Mouse (Mus musculus) MEL (cell line): ENCODE results near the gene Dock3. TPM values are rescaled to one million over a fixed set of nuclear protein-coding genes. Genes with fewer than 3 reads are reported as not detected.

Source experiments
- DNase-seq: peaks from one replicate; pipeline ENCODE4 v3.0.0; 2011; ENCODE audit warnings: low read depth, low spot score
- H3K27ac ChIP-seq: 2 replicates; pipeline ENCODE4 v1.5.1; 2012; ENCODE audit warnings: low read depth, mild to moderate bottlenecking, control low read depth, low read length, moderate library complexity; ENCODE audit not compliant: control insufficient read depth
- H3K27me3 ChIP-seq, 2 experiments: fragments of 150-350 bp in 1 of 2; sonication (generic) in 1 of 2; 2 replicates each; pipeline ENCODE4 v1.6.1; 2012; ENCODE audit warnings: low read length in 2 of 2, mild to moderate bottlenecking in 2 of 2, improper control_type of control experiment in 1 of 2, moderate library complexity in 1 of 2; ENCODE audit not compliant: insufficient read depth in 2 of 2, control insufficient read depth in 1 of 2
- H3K36me3 ChIP-seq, 2 experiments: 2 replicates each; pipeline ENCODE4 v1.6.1; 2012 to 2014; ENCODE audit warnings: low read length in 2 of 2, improper control_type of control experiment in 1 of 2, inconsistent platforms in 1 of 2, mild to moderate bottlenecking in 1 of 2; ENCODE audit not compliant: insufficient read depth in 2 of 2, control insufficient read depth in 1 of 2
- H3K4me1 ChIP-seq, 2 experiments: fragments of 150-350 bp in 1 of 2; sonication (generic) in 1 of 2; 2 replicates each; pipeline ENCODE4 v1.6.1; 2012; ENCODE audit warnings: low read length in 2 of 2, improper control_type of control experiment in 1 of 2, mild to moderate bottlenecking in 1 of 2; ENCODE audit not compliant: insufficient read depth in 2 of 2, control insufficient read depth in 1 of 2
- H3K4me3 ChIP-seq, 2 experiments: fragments of 150-350 bp in 1 of 2; sonication (generic) in 1 of 2; 2 replicates each; pipeline ENCODE4 v1.5.1; 2012; ENCODE audit warnings: low read depth in 2 of 2, low read length in 2 of 2, mild to moderate bottlenecking in 2 of 2, moderate library complexity in 2 of 2, control low read depth in 1 of 2, improper control_type of control experiment in 1 of 2; ENCODE audit not compliant: control insufficient read depth in 1 of 2, insufficient read depth in 1 of 2
- H3K79me2 ChIP-seq: 2 replicates; pipeline ENCODE4 v1.6.1; 2012; ENCODE audit warnings: mild to moderate bottlenecking, low read length, moderate library complexity; ENCODE audit not compliant: control insufficient read depth, poor library complexity, insufficient read depth
- H3K9ac ChIP-seq: 2 replicates; pipeline ENCODE4 v1.6.1; 2012; ENCODE audit warnings: low read depth, mild to moderate bottlenecking, control low read depth, low read length, moderate library complexity; ENCODE audit not compliant: control insufficient read depth, poor library complexity, severe bottlenecking
- H3K9me3 ChIP-seq: fragments of 150-350 bp; sonication (generic); replicated peaks from 2 replicates; pipeline ENCODE4 v1.6.1; 2012; ENCODE audit warnings: mild to moderate bottlenecking, low read length, improper control_type of control experiment, moderate library complexity; ENCODE audit not compliant: insufficient read depth
- BHLHE40 ChIP-seq: IDR thresholded peaks from 2 replicates; pipeline ENCODE4 v1.6.1; 2012; ENCODE audit warnings: low read depth, mild to moderate bottlenecking, inconsistent platforms, low read length, improper control_type of control experiment, borderline replicate concordance
- CHD1 ChIP-seq: IDR thresholded peaks from 2 replicates; pipeline ENCODE4 v1.6.1; 2012; ENCODE audit warnings: low read depth, mild to moderate bottlenecking, inconsistent platforms, low read length, improper control_type of control experiment
- CHD2 ChIP-seq: IDR thresholded peaks from 2 replicates; pipeline ENCODE4 v1.6.1; 2011; ENCODE audit warnings: low read length, improper control_type of control experiment
- E2F4 ChIP-seq: IDR thresholded peaks from 2 replicates; pipeline ENCODE4 v1.6.1; 2011; ENCODE audit warnings: low read depth, low read length, improper control_type of control experiment, borderline replicate concordance
- ELF1 ChIP-seq: IDR thresholded peaks from 2 replicates; pipeline ENCODE4 v1.6.1; 2014; ENCODE audit warnings: low read depth, mild to moderate bottlenecking, inconsistent platforms, low read length, improper control_type of control experiment, moderate library complexity
- EP300 ChIP-seq, 2 experiments: IDR thresholded peaks; 2 replicates each; pipeline ENCODE4 v1.6.1; 2011; ENCODE audit warnings: improper control_type of control experiment in 2 of 2, low read length in 2 of 2, low read depth in 1 of 2, mild to moderate bottlenecking in 1 of 2
- GATA1 ChIP-seq: IDR thresholded peaks from 2 replicates; pipeline ENCODE4 v1.6.1; 2011; ENCODE audit warnings: low read depth, low read length, improper control_type of control experiment
- HCFC1 ChIP-seq: IDR thresholded peaks from 2 replicates; pipeline ENCODE4 v1.6.1; 2012; ENCODE audit warnings: low read depth, mild to moderate bottlenecking, inconsistent platforms, low read length, improper control_type of control experiment, moderate library complexity
- KAT2A ChIP-seq: conservative IDR thresholded peaks from 2 replicates; pipeline ENCODE4 v1.6.1; 2012; ENCODE audit warnings: low read depth, low read length, improper control_type of control experiment, inconsistent platforms
- MAX ChIP-seq: IDR thresholded peaks from 2 replicates; pipeline ENCODE4 v1.6.1; 2011; ENCODE audit warnings: low read length, improper control_type of control experiment
- MXI1 ChIP-seq: IDR thresholded peaks from 2 replicates; pipeline ENCODE4 v1.6.1; 2011; ENCODE audit warnings: mild to moderate bottlenecking, low read depth, low read length, improper control_type of control experiment
- MYB ChIP-seq: IDR thresholded peaks from 2 replicates; pipeline ENCODE4 v1.6.1; 2011; ENCODE audit warnings: mild to moderate bottlenecking, low read depth, low read length, improper control_type of control experiment
- NELFE ChIP-seq: IDR thresholded peaks from 2 replicates; pipeline ENCODE4 v1.6.1; 2011; ENCODE audit warnings: low read depth, low read length, improper control_type of control experiment
- NRF1 ChIP-seq: IDR thresholded peaks from 2 replicates; pipeline ENCODE4 v1.6.1; 2014; ENCODE audit warnings: low read depth, mild to moderate bottlenecking, inconsistent platforms, low read length, improper control_type of control experiment, moderate library complexity; ENCODE audit not compliant: poor library complexity, insufficient read depth, severe bottlenecking
- POLR2A ChIP-seq, 2 experiments: IDR thresholded peaks; 2 replicates each; pipeline ENCODE4 v1.6.1; 2011 to 2012; ENCODE audit warnings: low read length in 2 of 2, mild to moderate bottlenecking in 2 of 2, control low read depth in 1 of 2, improper control_type of control experiment in 1 of 2, low read depth in 1 of 2, moderate library complexity in 1 of 2; ENCODE audit not compliant: control insufficient read depth in 1 of 2, insufficient read depth in 1 of 2, poor library complexity in 1 of 2
- POLR2AphosphoS2 ChIP-seq: IDR thresholded peaks from 2 replicates; pipeline ENCODE4 v1.6.1; 2011; ENCODE audit warnings: low read length, improper control_type of control experiment
- POLR2AphosphoS5 ChIP-seq: IDR thresholded peaks from 2 replicates; pipeline ENCODE4 v1.6.1; 2012; ENCODE audit warnings: low read depth, borderline replicate concordance, mild to moderate bottlenecking, inconsistent platforms, low read length, moderate library complexity, mixed read lengths
- RAD21 ChIP-seq: IDR thresholded peaks from 2 replicates; pipeline ENCODE4 v1.6.1; 2011; ENCODE audit warnings: mild to moderate bottlenecking, low read depth, low read length, improper control_type of control experiment
- RCOR1 ChIP-seq: IDR thresholded peaks from 2 replicates; pipeline ENCODE4 v1.6.1; 2012; ENCODE audit warnings: low read depth, mild to moderate bottlenecking, inconsistent platforms, low read length, improper control_type of control experiment
- SIN3A ChIP-seq: IDR thresholded peaks from 2 replicates; pipeline ENCODE4 v1.6.1; 2012; ENCODE audit warnings: low read length, improper control_type of control experiment, inconsistent platforms
- SMC3 ChIP-seq: IDR thresholded peaks from 2 replicates; pipeline ENCODE4 v1.6.1; 2011; ENCODE audit warnings: low read depth, low read length, improper control_type of control experiment
- TCF12 ChIP-seq: IDR thresholded peaks from 2 replicates; pipeline ENCODE4 v1.6.1; 2014; ENCODE audit warnings: low read depth, mild to moderate bottlenecking, inconsistent platforms, low read length, improper control_type of control experiment, moderate library complexity
- UBTF ChIP-seq: IDR thresholded peaks from 2 replicates; pipeline ENCODE4 v1.6.1; 2012; ENCODE audit warnings: low read depth, mild to moderate bottlenecking, inconsistent platforms, low read length, improper control_type of control experiment, moderate library complexity, borderline replicate concordance; ENCODE audit not compliant: insufficient read depth
- USF1 ChIP-seq: IDR thresholded peaks from 2 replicates; pipeline ENCODE4 v1.6.1; 2014; ENCODE audit warnings: low read depth, mild to moderate bottlenecking, inconsistent platforms, low read length, improper control_type of control experiment, moderate library complexity
- USF2 ChIP-seq, 2 experiments: IDR thresholded peaks; 2 replicates each; pipeline ENCODE4 v1.6.1; 2011 to 2012; ENCODE audit warnings: improper control_type of control experiment in 2 of 2, low read length in 2 of 2, borderline replicate concordance in 1 of 2, inconsistent platforms in 1 of 2, low read depth in 1 of 2, mild to moderate bottlenecking in 1 of 2; ENCODE audit not compliant: insufficient read depth in 1 of 2
- ZC3H11A ChIP-seq: IDR thresholded peaks from 2 replicates; pipeline ENCODE4 v1.6.1; 2012; ENCODE audit warnings: low read depth, mild to moderate bottlenecking, inconsistent platforms, low read length, improper control_type of control experiment
- ZKSCAN1 ChIP-seq: IDR thresholded peaks from 2 replicates; pipeline ENCODE4 v1.6.1; 2012; ENCODE audit warnings: low read depth, mild to moderate bottlenecking, inconsistent platforms, low read length, improper control_type of control experiment, moderate library complexity
- ZMIZ1 ChIP-seq: IDR thresholded peaks from 2 replicates; pipeline ENCODE4 v1.6.1; 2012; ENCODE audit warnings: low read depth, mild to moderate bottlenecking, inconsistent platforms, low read length, improper control_type of control experiment, moderate library complexity
- ZNF384 ChIP-seq: IDR thresholded peaks from 2 replicates; pipeline ENCODE4 v1.6.1; 2012; ENCODE audit warnings: low read depth, mild to moderate bottlenecking, inconsistent platforms, low read length, improper control_type of control experiment
- polyA plus RNA-seq, 2 experiments: library from polyadenylated mRNA; stranded (reverse) in 1 of 2; unstranded in 1 of 2; fragments of >175 nt in 1 of 2; fragments of >200 nt in 1 of 2; gene quantifications; 2 replicates each; pipeline versions ENCODE4 v1.2.1 to v1.2.4; 2012; ENCODE audit warnings: low replicate concordance in 2 of 2, low read depth in 1 of 2; ENCODE audit not compliant: insufficient read length in 2 of 2, insufficient read depth in 1 of 2, missing spikeins in 1 of 2
- total RNA-seq: library from RNA; depleted of rRNA; stranded (reverse); fragments of 300-350 nt; gene quantifications from 2 replicates; pipeline ENCODE4 v1.2.3, GENCODE M21; 2012

The Dock3 gene
- total and polyA plus RNA-seq, 3 experiments: 0.03 to 0.08 TPM; not detected in 1

DNA sequence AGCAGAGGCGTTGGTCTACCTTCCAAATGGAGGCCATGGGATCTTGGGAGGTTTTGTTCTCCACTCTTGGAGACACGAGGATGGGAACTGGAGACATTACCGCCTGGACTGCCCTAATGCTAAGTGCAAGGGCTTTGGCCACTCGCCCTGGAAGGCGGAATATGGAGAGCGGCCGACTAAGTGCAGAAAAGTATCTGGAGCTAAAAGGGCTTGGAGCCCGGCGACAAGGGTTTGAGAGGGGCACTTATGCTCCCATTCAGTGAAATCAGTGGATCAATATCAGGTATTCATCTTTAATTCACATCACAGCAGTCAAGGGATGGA is 339.2 kb downstream of the Dock3 start:
- TF ChIP-seq ZC3H11A: no peak
- no peak for TF ChIP-seq RCOR1
- TF ChIP-seq POLR2AphosphoS5: 0 out of 2 replicates have a peak, but pooled peaks have one; percentile 23
- TF ChIP-seq ELF1: no peak
- H3K36me3 ChIP-seq: peaks cover 3 to 26% of the 10 kb centered on the region in 2 experiments
- H3K4me1 ChIP-seq: peaks cover 6 to 24% of the 10 kb centered on the region in 2 experiments; a peak in 3 of 4 replicates
- H3K9ac ChIP-seq: peak overlapping the region; percentile 81
- H3K9me3 ChIP-seq: no peaks in the 10 kb centered on the region
- H3K4me3 ChIP-seq: peak overlapping the region; percentile 67 to 89
- peak overlapping the region; percentile 86 for H3K27ac ChIP-seq
- peaks cover 3 to 4% of the 10 kb centered on the region in 2 experiments; a peak in 2 of 4 replicates for H3K27me3 ChIP-seq
- DNase-seq: no peak
- H3K79me2 ChIP-seq: peaks cover 27% of the 10 kb centered on the region

DNA sequence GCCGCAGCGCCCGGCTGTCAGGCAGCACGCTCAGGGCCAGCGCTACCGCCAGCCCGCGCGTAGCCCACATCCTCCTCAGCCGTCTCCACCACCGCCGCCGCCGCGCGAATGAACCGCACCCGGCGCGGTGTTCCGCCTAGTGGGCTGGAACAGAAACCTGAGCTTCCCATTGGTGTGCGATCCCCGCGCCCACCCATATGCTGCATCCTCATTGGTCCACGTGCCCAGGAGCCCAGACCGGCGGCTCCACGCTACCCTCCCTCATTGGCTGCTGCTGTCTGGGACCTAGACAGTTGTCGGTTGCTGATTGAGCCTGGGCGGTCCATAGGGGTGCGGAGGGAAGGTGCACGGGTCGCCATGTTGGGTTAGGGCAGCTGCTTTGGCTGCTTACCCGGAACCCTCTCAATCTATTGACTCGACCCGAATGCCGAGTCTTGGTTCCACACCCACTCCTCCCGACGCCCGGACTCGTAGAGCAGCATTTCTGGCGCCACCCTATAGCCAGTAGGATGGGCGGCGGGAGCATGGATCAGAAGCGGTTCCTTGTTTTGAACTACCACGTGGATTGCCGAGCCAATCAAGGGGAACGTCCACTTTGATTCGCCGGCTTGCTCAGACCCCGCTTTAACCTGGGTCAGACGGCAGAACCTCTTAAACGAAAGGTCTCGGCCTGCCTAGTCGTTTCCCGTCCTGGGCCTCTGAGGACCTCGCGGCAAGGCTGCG is 339.7 kb downstream of the Dock3 start, which contains the start of gene Manf:
Gene Manf, minus strand, starts transcription at position 151 of the 723 bp plus-strand sequence.
- Histone ChIP-seq H3K4me3 (peak within 1 kb of the TSS; percentile 95 to 96), H3K79me2 (peaks cover 27% of the 10 kb centered on the region), H3K9ac (peak within 1 kb of the TSS; percentile 87), H3K9me3 (no peaks in the 10 kb centered on the region), H3K4me1 (peaks cover 6 to 24% of the 10 kb centered on the region in 2 experiments; a peak in 3 of 4 replicates), H3K36me3 (peaks cover 3 to 26% of the 10 kb centered on the region in 2 experiments), H3K27me3 (peaks cover 3 to 4% of the 10 kb centered on the region in 2 experiments; a peak in 2 of 4 replicates), H3K27ac (peak within 1 kb of the TSS; percentile 86)
- peak; percentile 99 for DNase-seq
- peak; percentile 96 for TF ChIP-seq MAX
- TF ChIP-seq USF2 (IDR thresholded peaks at IDR 0.05; ENCODE audit: borderline replicate concordance in 1 of 2, insufficient read depth in 1 of 2, low read depth in 1 of 2, low read length in 2 of 2): peak in 1 of 2 experiments; percentile 28; a peak in 1 of 4 replicates
- TF ChIP-seq POLR2AphosphoS2: peak; percentile 93
- no peak for TF ChIP-seq RAD21
- TF ChIP-seq POLR2A (IDR thresholded peaks at IDR 0.05; ENCODE audit: control insufficient read depth in 1 of 2, insufficient read depth in 1 of 2, low read depth in 1 of 2, low read length in 2 of 2, poor library complexity in 1 of 2): peak; percentile 81 to 91
- TF ChIP-seq GATA1: no peak
- peak; percentile 97 for TF ChIP-seq SIN3A
- peak; percentile 98 for TF ChIP-seq MXI1
- TF ChIP-seq CHD1: no peak
- no peak for TF ChIP-seq ZNF384
- no peak for TF ChIP-seq MYB
- peak; percentile 39; the same call in 1 of the 2 replicates for TF ChIP-seq NRF1
- no peak; a peak in 1 of 4 replicates for TF ChIP-seq EP300 (IDR thresholded peaks at IDR 0.05; ENCODE audit: low read depth in 1 of 2, low read length in 2 of 2)
- TF ChIP-seq HCFC1: peak; percentile 90
- TF ChIP-seq TCF12: peak; percentile 52
- TF ChIP-seq E2F4: peak; percentile 83; the same call in 1 of the 2 replicates
- peak; percentile 85 for TF ChIP-seq CHD2
- peak; percentile 76 for TF ChIP-seq ELF1
- TF ChIP-seq ZKSCAN1: no peak
- TF ChIP-seq UBTF: no peak
- TF ChIP-seq POLR2AphosphoS5: 0 out of 2 replicates have a peak, but pooled peaks have one; percentile 54
- no peak for TF ChIP-seq ZC3H11A
- TF ChIP-seq USF1: peak; percentile 85
- no peak for TF ChIP-seq BHLHE40
- peak; percentile 95 for TF ChIP-seq NELFE
- 0 out of 2 replicates have a peak, but pooled peaks have one; percentile 18 for TF ChIP-seq RCOR1
- TF ChIP-seq ZMIZ1: peak; percentile 87
- TF ChIP-seq KAT2A: peak; percentile 69
- TF ChIP-seq SMC3: no peak
